Mouse (Mus musculus) erythroblast, embryonic 14.5 days (primary cell): Measurements from ENCODE around the gene Prdm16.

ENCODE experiments used
- GATA1 ChIP-seq: IDR thresholded peaks from 2 replicates; pipeline ENCODE4 v1.6.1; 2012; ENCODE audit warnings: low read length, inconsistent platforms, mixed read lengths
- TAL1 ChIP-seq: IDR thresholded peaks from 3 replicates; pipeline ENCODE4 v1.6.1; 2012; ENCODE audit warnings: low read length, inconsistent platforms, mixed read lengths

GRCm38 (mm10) chr4:154542568-154542967, 94.1 kb downstream of the Prdm16 start:
- TF ChIP-seq GATA1 (no peak), TAL1 (no peak)
